Mouse (Mus musculus): Measurements from ENCODE around the gene Pik3c2b. TPM values are rescaled to one million over a fixed set of nuclear protein-coding genes. Genes with fewer than 3 reads are reported as not detected.

Gene Pik3c2b
- polyA plus RNA-seq, 1 experiment from 2014 or later = 6.4 TPM

GRCm38 (mm10) chr1:133079509-133079908 lies 34.0 kb downstream of the Pik3c2b start:
- no peak overlapping the region for H3K4me2 ChIP-seq (ENCODE audit: low read depth, severe bottlenecking)
- H3K9me3 ChIP-seq (ENCODE audit: control insufficient read depth, low read length) = no peaks in the 10 kb centered on the region
- no peaks in the 10 kb centered on the region for H3K27me3 ChIP-seq (ENCODE audit: control insufficient read depth, insufficient read depth, low read length)
- no peak overlapping the region for H3K4me3 ChIP-seq (ENCODE audit: low read depth, low read length)
- peaks cover 12% of the 10 kb centered on the region for H3K4me1 ChIP-seq (ENCODE audit: control insufficient read depth, insufficient read depth, low read length)
- H3K27ac ChIP-seq (replicated peaks; ENCODE audit: low read depth, low read length) = no peak overlapping the region
- H3K9ac ChIP-seq (ENCODE audit: low read length) = no peak overlapping the region
- DNase-seq (ENCODE audit: low spot score) (no peak), ATAC-seq (ENCODE audit: insufficient number of reproducible peaks, low FRiP score, low TSS enrichment, low read depth) (no peak)
- H3K36me3 ChIP-seq (ENCODE audit: control insufficient read depth, insufficient read depth, low read length) = 0 out of 2 replicates have a peak, but pooled peaks cover 2% of the 10 kb centered on the region
- 79% methylated on average over 7 of the region's 7 CpGs for WGBS

DNA sequence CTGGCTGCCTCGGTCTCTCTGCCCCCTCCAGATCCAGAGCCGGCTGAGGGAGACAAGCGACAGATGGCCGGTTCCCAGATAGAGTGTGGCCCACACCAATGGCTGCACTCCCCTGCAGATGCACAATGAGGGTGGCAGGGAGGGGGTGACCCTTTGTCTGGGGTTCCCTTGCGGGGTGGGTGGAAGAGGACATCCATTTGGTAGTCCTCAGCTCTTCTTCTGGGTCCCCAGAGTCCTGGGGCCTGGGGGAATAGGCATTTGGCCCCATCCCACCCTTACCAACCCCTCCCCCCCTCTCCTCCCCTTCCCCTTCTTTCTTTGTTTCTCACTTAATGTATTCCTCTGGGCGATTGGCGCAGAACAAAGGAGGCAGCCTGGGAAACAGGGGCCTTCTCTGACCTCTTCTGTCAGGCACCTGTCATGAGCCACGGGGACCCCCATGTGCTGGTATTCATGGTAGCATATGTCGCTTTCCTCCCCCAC lies 34.7 kb downstream of the Pik3c2b start:
- Histone ChIP-seq H3K27ac (replicated peaks; ENCODE audit: low read depth, low read length) (no peak overlapping the region), H3K4me3 (ENCODE audit: low read depth, low read length) (no peak overlapping the region), H3K9ac (ENCODE audit: low read length) (no peak overlapping the region), H3K4me2 (ENCODE audit: low read depth, severe bottlenecking) (no peak overlapping the region), H3K4me1 (ENCODE audit: control insufficient read depth, insufficient read depth, low read length) (peaks cover 12% of the 10 kb centered on the region), H3K36me3 (ENCODE audit: control insufficient read depth, insufficient read depth, low read length) (0 out of 2 replicates have a peak, but pooled peaks cover 2% of the 10 kb centered on the region), H3K9me3 (ENCODE audit: control insufficient read depth, low read length) (no peaks in the 10 kb centered on the region), H3K27me3 (ENCODE audit: control insufficient read depth, insufficient read depth, low read length) (no peaks in the 10 kb centered on the region)
- DNase-seq (ENCODE audit: low spot score) = no peak
- WGBS = 38% methylated on average over 8 of the region's 9 CpGs
- ATAC-seq (ENCODE audit: insufficient number of reproducible peaks, low FRiP score, low TSS enrichment, low read depth) = no peak

DNA sequence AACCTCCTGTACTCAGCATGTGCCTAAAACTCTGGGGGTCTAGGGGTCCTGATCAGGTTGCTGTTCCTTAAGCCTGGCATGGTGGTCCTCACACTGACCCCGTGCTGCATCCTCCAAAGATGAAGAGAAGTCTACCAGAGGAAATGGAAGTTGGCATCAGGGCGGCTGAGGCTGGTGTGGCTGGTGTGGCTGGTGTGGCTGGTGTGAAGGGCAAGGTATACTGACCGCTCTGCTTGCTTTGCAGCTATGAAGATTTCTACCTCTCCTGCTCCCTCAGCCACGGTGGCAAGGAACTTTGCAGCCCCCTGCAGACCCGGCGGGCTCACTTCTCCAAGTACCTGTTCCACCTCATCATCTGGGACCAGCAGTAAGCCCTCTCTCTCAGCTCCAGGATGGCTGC lies 35.2 kb downstream of the Pik3c2b start:
- Histone ChIP-seq H3K9ac (ENCODE audit: low read length) (no peak overlapping the region), H3K4me3 (ENCODE audit: low read depth, low read length) (no peak overlapping the region), H3K9me3 (ENCODE audit: control insufficient read depth, low read length) (no peaks in the 10 kb centered on the region), H3K4me1 (ENCODE audit: control insufficient read depth, insufficient read depth, low read length) (peaks cover 12% of the 10 kb centered on the region), H3K4me2 (ENCODE audit: low read depth, severe bottlenecking) (no peak overlapping the region), H3K36me3 (ENCODE audit: control insufficient read depth, insufficient read depth, low read length) (0 out of 2 replicates have a peak, but pooled peaks cover 3% of the 10 kb centered on the region), H3K27ac (replicated peaks; ENCODE audit: low read depth, low read length) (no peak overlapping the region), H3K27me3 (ENCODE audit: control insufficient read depth, insufficient read depth, low read length) (no peaks in the 10 kb centered on the region)
- ATAC-seq (ENCODE audit: insufficient number of reproducible peaks, low FRiP score, low TSS enrichment, low read depth) (no peak), DNase-seq (ENCODE audit: low spot score) (no peak)
- WGBS = 82% methylated on average over 6 of the region's 6 CpGs

DNA sequence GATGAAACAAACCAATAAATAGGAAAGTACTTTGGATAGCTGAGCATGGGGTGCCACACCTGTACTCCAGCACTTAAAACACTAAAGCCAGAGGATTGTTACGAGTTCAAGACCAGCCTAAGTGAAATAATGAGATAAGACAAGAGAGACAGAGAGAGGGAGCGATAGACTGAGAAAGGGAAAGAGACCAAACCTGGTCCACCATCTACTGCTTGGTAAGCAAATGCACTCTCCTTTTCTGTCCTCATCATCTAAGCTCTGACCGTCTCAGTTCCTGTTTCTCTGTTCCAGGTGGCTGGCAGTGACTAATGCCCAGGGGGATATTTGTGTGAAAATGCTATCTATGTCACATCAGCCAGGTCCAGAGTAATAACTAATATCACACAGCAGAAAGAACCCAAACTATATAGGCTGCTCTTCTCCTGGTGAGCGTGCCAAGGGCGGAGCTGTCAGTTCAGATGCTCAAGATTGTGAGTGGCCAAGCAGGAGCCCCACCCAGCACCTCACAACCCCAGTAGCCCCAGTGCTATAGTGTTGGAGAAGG lies 37.6 kb downstream of the Pik3c2b start:
- no peak for DNase-seq (ENCODE audit: low spot score)
- H3K4me3 ChIP-seq (ENCODE audit: low read depth, low read length) = no peak overlapping the region
- H3K4me1 ChIP-seq (ENCODE audit: control insufficient read depth, insufficient read depth, low read length) = 0 out of 2 replicates have a peak, but pooled peaks cover 3% of the 10 kb centered on the region
- no peaks in the 10 kb centered on the region for H3K9me3 ChIP-seq (ENCODE audit: control insufficient read depth, low read length)
- 90% methylated on average over 5 of the region's 5 CpGs for WGBS
- 0 out of 2 replicates have a peak, but pooled peaks cover 3% of the 10 kb centered on the region for H3K36me3 ChIP-seq (ENCODE audit: control insufficient read depth, insufficient read depth, low read length)
- no peak for ATAC-seq (ENCODE audit: insufficient number of reproducible peaks, low FRiP score, low TSS enrichment, low read depth)
- no peak overlapping the region for H3K9ac ChIP-seq (ENCODE audit: low read length)
- no peak overlapping the region for H3K27ac ChIP-seq (replicated peaks; ENCODE audit: low read depth, low read length)
- no peaks in the 10 kb centered on the region for H3K27me3 ChIP-seq (ENCODE audit: control insufficient read depth, insufficient read depth, low read length)
- no peak overlapping the region for H3K4me2 ChIP-seq (ENCODE audit: low read depth, severe bottlenecking)

GRCm38 (mm10) chr1:133083942-133084625 lies 38.6 kb downstream of the Pik3c2b start:
- Histone ChIP-seq H3K4me1 (ENCODE audit: control insufficient read depth, insufficient read depth, low read length) (0 out of 2 replicates have a peak, but pooled peaks cover 3% of the 10 kb centered on the region), H3K9me3 (ENCODE audit: control insufficient read depth, low read length) (no peaks in the 10 kb centered on the region), H3K9ac (ENCODE audit: low read length) (no peak overlapping the region), H3K4me3 (ENCODE audit: low read depth, low read length) (no peak overlapping the region), H3K36me3 (ENCODE audit: control insufficient read depth, insufficient read depth, low read length) (0 out of 2 replicates have a peak, but pooled peaks cover 3% of the 10 kb centered on the region), H3K4me2 (ENCODE audit: low read depth, severe bottlenecking) (no peak overlapping the region), H3K27me3 (ENCODE audit: control insufficient read depth, insufficient read depth, low read length) (no peaks in the 10 kb centered on the region), H3K27ac (replicated peaks; ENCODE audit: low read depth, low read length) (no peak overlapping the region)
- no peak for DNase-seq (ENCODE audit: low spot score)
- WGBS = 69% methylated on average over 11 of the region's 11 CpGs
- ATAC-seq (ENCODE audit: insufficient number of reproducible peaks, low FRiP score, low TSS enrichment, low read depth) = no peak

- Histone ChIP-seq H3K27me3 (ENCODE audit: control insufficient read depth, insufficient read depth, low read length) (no peaks in the 10 kb centered on the region), H3K9ac (ENCODE audit: low read length) (no peak overlapping the region), H3K9me3 (ENCODE audit: control insufficient read depth, low read length) (no peaks in the 10 kb centered on the region), H3K27ac (replicated peaks; ENCODE audit: low read depth, low read length) (no peak overlapping the region), H3K4me2 (ENCODE audit: low read depth, severe bottlenecking) (no peak overlapping the region), H3K36me3 (ENCODE audit: control insufficient read depth, insufficient read depth, low read length) (0 out of 2 replicates have a peak, but pooled peaks cover 3% of the 10 kb centered on the region), H3K4me3 (ENCODE audit: low read depth, low read length) (no peak overlapping the region), H3K4me1 (ENCODE audit: control insufficient read depth, insufficient read depth, low read length) (0 out of 2 replicates have a peak, but pooled peaks cover 3% of the 10 kb centered on the region)
- WGBS = 78% methylated on average over 14 of the region's 14 CpGs
- DNase-seq (ENCODE audit: low spot score) (no peak), ATAC-seq (ENCODE audit: insufficient number of reproducible peaks, low FRiP score, low TSS enrichment, low read depth) (no peak)
Measured at GRCm38 (mm10) chr1:133084708-133085416, 39.4 kb downstream of the Pik3c2b start.

DNA sequence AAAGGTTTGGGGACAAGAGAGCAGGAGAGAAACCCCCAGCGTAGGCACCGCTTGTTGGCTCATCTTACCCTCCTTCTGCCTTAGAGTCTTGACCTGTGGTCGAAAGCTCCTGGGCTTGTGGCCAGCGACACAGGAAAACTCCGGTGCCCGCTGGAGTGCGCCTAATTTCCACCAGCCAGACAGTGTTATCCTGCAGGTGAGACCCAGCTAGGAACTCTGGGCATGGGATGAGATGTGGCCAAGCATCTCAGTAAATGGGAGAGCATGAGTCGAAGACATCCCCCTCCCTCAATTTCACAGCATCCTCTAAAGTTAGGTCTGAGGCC lies 39.9 kb downstream of the Pik3c2b start:
- no peak for DNase-seq (ENCODE audit: low spot score)
- Histone ChIP-seq H3K9ac (ENCODE audit: low read length) (no peak overlapping the region), H3K36me3 (ENCODE audit: control insufficient read depth, insufficient read depth, low read length) (0 out of 2 replicates have a peak, but pooled peaks cover 3% of the 10 kb centered on the region), H3K27me3 (ENCODE audit: control insufficient read depth, insufficient read depth, low read length) (no peaks in the 10 kb centered on the region), H3K4me2 (ENCODE audit: low read depth, severe bottlenecking) (no peak overlapping the region), H3K27ac (replicated peaks; ENCODE audit: low read depth, low read length) (no peak overlapping the region), H3K4me3 (ENCODE audit: low read depth, low read length) (no peak overlapping the region), H3K4me1 (ENCODE audit: control insufficient read depth, insufficient read depth, low read length) (0 out of 2 replicates have a peak, but pooled peaks cover 3% of the 10 kb centered on the region), H3K9me3 (ENCODE audit: control insufficient read depth, low read length) (no peaks in the 10 kb centered on the region)
- 93% methylated on average over 8 of the region's 8 CpGs for WGBS
- no peak for ATAC-seq (ENCODE audit: insufficient number of reproducible peaks, low FRiP score, low TSS enrichment, low read depth)

GRCm38 (mm10) chr1:133086804-133087203 lies 41.3 kb downstream of the Pik3c2b start:
- Histone ChIP-seq H3K4me1 (ENCODE audit: control insufficient read depth, insufficient read depth, low read length) (0 out of 2 replicates have a peak, but pooled peaks cover 3% of the 10 kb centered on the region), H3K4me2 (ENCODE audit: low read depth, severe bottlenecking) (no peak overlapping the region), H3K4me3 (ENCODE audit: low read depth, low read length) (no peak overlapping the region), H3K9me3 (ENCODE audit: control insufficient read depth, low read length) (no peaks in the 10 kb centered on the region), H3K36me3 (ENCODE audit: control insufficient read depth, insufficient read depth, low read length) (0 out of 2 replicates have a peak, but pooled peaks cover 3% of the 10 kb centered on the region), H3K9ac (ENCODE audit: low read length) (no peak overlapping the region), H3K27ac (replicated peaks; ENCODE audit: low read depth, low read length) (no peak overlapping the region), H3K27me3 (ENCODE audit: control insufficient read depth, insufficient read depth, low read length) (no peaks in the 10 kb centered on the region)
- WGBS = 81% methylated on average over 10 of the region's 10 CpGs
- ATAC-seq (ENCODE audit: insufficient number of reproducible peaks, low FRiP score, low TSS enrichment, low read depth) = no peak
- no peak for DNase-seq (ENCODE audit: low spot score)

Measured in limb, embryonic 11.5 days (tissue).